Mouse (Mus musculus): Measurements from ENCODE around the gene Neurl1b.

GRCm38 (mm10) chr17:26405340-26406100, 9.1 kb upstream of the Neurl1b start:
- no peak; the same call in 1 of the 2 replicates for TF ChIP-seq POLR2A (IDR thresholded peaks at IDR 0.05; ENCODE audit: insufficient read depth, low read depth, low read length)
- TF ChIP-seq CTCF (IDR thresholded peaks at IDR 0.05; ENCODE audit: insufficient read depth, low read depth, low read length): no peak

All from olfactory bulb, adult 2 months (tissue).